Mouse (Mus musculus) E14TG2a.4 (cell line): Measurements from ENCODE around the gene Hmgn1.

Source experiments
- CTCF ChIP-seq: conservative IDR thresholded peaks from 2 replicates; pipeline ENCODE4 v1.5.1; 2014; ENCODE audit warnings: low read length
- NANOG ChIP-seq: IDR thresholded peaks from 2 replicates; pipeline ENCODE4 v1.6.1; 2014; ENCODE audit warnings: borderline replicate concordance, low read length, mixed read lengths

GRCm38 (mm10) chr16:96159091-96159731, 31.7 kb upstream of the Hmgn1 start:
- no peak for TF ChIP-seq CTCF
- no peak for TF ChIP-seq NANOG
